Mouse (Mus musculus) CH12.LX (cell line): Measurements from ENCODE around the gene Eif1. TPM values are rescaled to one million over a fixed set of nuclear protein-coding genes. Genes with fewer than 3 reads are reported as not detected.
A peak's percentile ranks its signal among the peaks of the same experiment; 100 is the strongest.
"Not testable (repeated sequence)": the region's sequence is repeated elsewhere in the genome, so short reads cannot be mapped to it uniquely, and the experiment has no call there.

ENCODE experiments used
- DNase-seq: peaks from one replicate; pipeline ENCODE4 v3.0.0-alpha.2; 2013; ENCODE audit errors: extremely low read depth
- H3K27ac ChIP-seq: 2 replicates; pipeline ENCODE4 v1.5.1; 2012; ENCODE audit warnings: low read depth, mild to moderate bottlenecking, control low read depth, moderate library complexity; ENCODE audit not compliant: insufficient read depth
- H3K27me3 ChIP-seq: replicated peaks from 2 replicates; pipeline ENCODE3; 2012; ENCODE audit warnings: inconsistent platforms
- H3K36me3 ChIP-seq, 2 experiments: replicated peaks in 1 of 2; 2 replicates each; pipeline versions ENCODE3 to v1.6.1; 2012; ENCODE audit warnings: inconsistent platforms in 1 of 2, low read length in 1 of 2, mild to moderate bottlenecking in 1 of 2, mixed read lengths in 1 of 2, moderate library complexity in 1 of 2; ENCODE audit not compliant: control insufficient read depth in 1 of 2, insufficient read depth in 1 of 2
- H3K4me1 ChIP-seq, 2 experiments: 2 replicates each; pipeline ENCODE4 v1.6.1; 2012; ENCODE audit warnings: inconsistent platforms in 1 of 2, moderate library complexity in 1 of 2; ENCODE audit not compliant: insufficient read depth in 2 of 2, control insufficient read depth in 1 of 2
- H3K4me2 ChIP-seq: 2 replicates; pipeline ENCODE4 v1.6.1; 2012; ENCODE audit warnings: low read depth, mild to moderate bottlenecking, control low read depth; ENCODE audit not compliant: poor library complexity, insufficient read depth, severe bottlenecking
- H3K4me3 ChIP-seq, 3 experiments: fragments of 150-350 bp in 1 of 3; sonication (generic) in 1 of 3; replicated peaks in 1 of 3; 2 replicates each; pipeline versions ENCODE3 to v1.5.1; 2011 to 2012; ENCODE audit warnings: low read depth in 2 of 3, low read length in 2 of 3, mild to moderate bottlenecking in 2 of 3, moderate library complexity in 2 of 3, control low read depth in 1 of 3, improper control_type of control experiment in 1 of 3, inconsistent platforms in 1 of 3, mixed read lengths in 1 of 3; ENCODE audit not compliant: poor library complexity in 1 of 3
- H3K79me2 ChIP-seq: replicated peaks from 2 replicates; pipeline ENCODE4 v1.6.1; 2012; ENCODE audit warnings: mild to moderate bottlenecking, moderate library complexity; ENCODE audit not compliant: control insufficient read depth, poor library complexity, insufficient read depth, severe bottlenecking; ENCODE audit errors: extremely low read depth
- H3K9ac ChIP-seq: 2 replicates; pipeline ENCODE4 v1.6.1; 2012; ENCODE audit warnings: low read depth, mild to moderate bottlenecking, control low read depth, moderate library complexity; ENCODE audit not compliant: insufficient read depth
- H3K9me3 ChIP-seq: replicated peaks from 2 replicates; pipeline ENCODE3; 2012; ENCODE audit warnings: low read length, inconsistent platforms, mixed read lengths
- BHLHE40 ChIP-seq: IDR thresholded peaks from 2 replicates; pipeline ENCODE4 v1.6.1; 2011; ENCODE audit warnings: mild to moderate bottlenecking, low read depth, low read length, improper control_type of control experiment
- CHD1 ChIP-seq: IDR thresholded peaks from 2 replicates; pipeline ENCODE4 v1.6.1; 2012; ENCODE audit warnings: low read depth, low read length, improper control_type of control experiment, inconsistent platforms
- CTCF ChIP-seq, 2 experiments: IDR thresholded peaks in 1 of 2; conservative IDR thresholded peaks in 1 of 2; 2 replicates each; pipeline ENCODE4 v1.5.1; 2011 to 2012; ENCODE audit warnings: low read depth in 2 of 2, low read length in 2 of 2, improper control_type of control experiment in 1 of 2, inconsistent platforms in 1 of 2, mild to moderate bottlenecking in 1 of 2, moderate library complexity in 1 of 2
- E2F4 ChIP-seq: IDR thresholded peaks from 2 replicates; pipeline ENCODE4 v1.6.1; 2011; ENCODE audit warnings: low read depth, low read length, improper control_type of control experiment; ENCODE audit not compliant: insufficient replicate concordance
- ETS1 ChIP-seq: conservative IDR thresholded peaks from 2 replicates; pipeline ENCODE4 v1.6.1; 2012; ENCODE audit warnings: low read depth, mild to moderate bottlenecking, inconsistent platforms, low read length, improper control_type of control experiment, moderate library complexity
- IRF4 ChIP-seq: IDR thresholded peaks from 2 replicates; pipeline ENCODE4 v1.6.1; 2014; ENCODE audit warnings: low read depth, mild to moderate bottlenecking, inconsistent platforms, low read length, improper control_type of control experiment
- KAT2A ChIP-seq: IDR thresholded peaks from 2 replicates; pipeline ENCODE4 v1.6.1; 2012; ENCODE audit warnings: low read length, improper control_type of control experiment, inconsistent platforms; ENCODE audit not compliant: insufficient replicate concordance
- MAFK ChIP-seq: IDR thresholded peaks from 2 replicates; pipeline ENCODE4 v1.6.1; 2011; ENCODE audit warnings: low read length, improper control_type of control experiment; ENCODE audit not compliant: insufficient replicate concordance
- MAX ChIP-seq: IDR thresholded peaks from 2 replicates; pipeline ENCODE4 v1.6.1; 2011; ENCODE audit warnings: low read length, improper control_type of control experiment
- MAZ ChIP-seq: IDR thresholded peaks from 2 replicates; pipeline ENCODE4 v1.6.1; 2012; ENCODE audit warnings: low read depth, mild to moderate bottlenecking, inconsistent platforms, low read length, improper control_type of control experiment, moderate library complexity
- NRF1 ChIP-seq: IDR thresholded peaks from 2 replicates; pipeline ENCODE4 v1.6.1; 2014; ENCODE audit warnings: low read depth, mild to moderate bottlenecking, inconsistent platforms, low read length, improper control_type of control experiment, moderate library complexity
- PAX5 ChIP-seq: IDR thresholded peaks from 2 replicates; pipeline ENCODE4 v1.6.1; 2012; ENCODE audit warnings: low read length, inconsistent platforms, mixed read lengths
- RAD21 ChIP-seq: IDR thresholded peaks from 2 replicates; pipeline ENCODE4 v1.6.1; 2011; ENCODE audit warnings: low read depth, mild to moderate bottlenecking, low read length, improper control_type of control experiment, moderate library complexity
- TBP ChIP-seq: conservative IDR thresholded peaks from 2 replicates; pipeline ENCODE4 v1.6.1; 2011; ENCODE audit warnings: low read depth, low read length, improper control_type of control experiment
- UBTF ChIP-seq: IDR thresholded peaks from 2 replicates; pipeline ENCODE4 v1.6.1; 2012; ENCODE audit warnings: low read depth, mild to moderate bottlenecking, inconsistent platforms, low read length, improper control_type of control experiment, moderate library complexity
- ZC3H11A ChIP-seq: IDR thresholded peaks from 2 replicates; pipeline ENCODE4 v1.6.1; 2012; ENCODE audit warnings: low read depth, mild to moderate bottlenecking, inconsistent platforms, low read length, improper control_type of control experiment
- ZNF384 ChIP-seq: IDR thresholded peaks from 2 replicates; pipeline ENCODE4 v1.6.1; 2012; ENCODE audit warnings: low read depth, low read length, improper control_type of control experiment, inconsistent platforms
- dilution Hi-C: fragments of 300-500 bp; cut with MboI; formaldehyde crosslinking; loops from 2 replicates; pipeline ENCODE4 v1.14.3; 2020; ENCODE audit warnings: low sequenced_read_pairs; ENCODE audit not compliant: extremely low pct_unique_long_range_greater_than_20kb, extremely low pct_ligation_motif_present
- in situ Hi-C: fragments of 300-500 bp; cut with MboI; formaldehyde crosslinking; loops from 3 replicates; pipeline ENCODE4 v1.14.3; 2019; ENCODE audit warnings: low sequenced_read_pairs, low pct_ligation_motif_present, low pct_unique_long_range_greater_than_20kb, mixed read lengths
- polyA plus RNA-seq: library from polyadenylated mRNA; unstranded; fragments of >175 nt; gene quantifications from 2 replicates; pipeline ENCODE4 v1.2.1, GENCODE M21; 2012; ENCODE audit warnings: low read depth; ENCODE audit not compliant: insufficient read length
- total RNA-seq, 2 experiments: library from RNA; depleted of rRNA; stranded (reverse); fragments of 300-350 nt in 1 of 2; fragments of >200 nt in 1 of 2; gene quantifications; 2 replicates each; pipeline ENCODE4 v1.2.3; 2012 to 2014

Eif1 gene
- total and polyA plus RNA-seq, 3 experiments, result 249 to 989 (median 406) TPM

DNA sequence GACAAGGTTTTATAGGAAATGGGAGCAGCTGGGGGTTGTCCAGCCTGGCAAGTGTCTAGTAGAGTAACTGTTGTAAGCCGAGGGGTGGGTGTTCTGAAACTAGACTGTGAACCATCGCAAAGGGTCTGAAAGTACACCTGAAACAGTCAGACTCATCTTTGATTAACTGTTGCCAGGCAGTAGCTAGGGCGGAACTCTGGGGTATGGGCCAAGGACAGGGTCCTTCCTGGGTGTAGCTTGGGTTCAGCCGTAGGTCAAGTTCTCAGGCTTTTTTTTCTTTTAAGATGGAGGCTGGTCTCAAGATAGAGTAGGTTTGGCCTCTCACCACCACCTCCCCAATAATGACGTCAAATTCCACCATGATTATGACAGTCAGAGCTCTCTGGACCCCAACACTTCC is 11.8 kb upstream of the Eif1 start:
- H3K79me2 ChIP-seq, result no peaks in the 10 kb centered on the region

DNA sequence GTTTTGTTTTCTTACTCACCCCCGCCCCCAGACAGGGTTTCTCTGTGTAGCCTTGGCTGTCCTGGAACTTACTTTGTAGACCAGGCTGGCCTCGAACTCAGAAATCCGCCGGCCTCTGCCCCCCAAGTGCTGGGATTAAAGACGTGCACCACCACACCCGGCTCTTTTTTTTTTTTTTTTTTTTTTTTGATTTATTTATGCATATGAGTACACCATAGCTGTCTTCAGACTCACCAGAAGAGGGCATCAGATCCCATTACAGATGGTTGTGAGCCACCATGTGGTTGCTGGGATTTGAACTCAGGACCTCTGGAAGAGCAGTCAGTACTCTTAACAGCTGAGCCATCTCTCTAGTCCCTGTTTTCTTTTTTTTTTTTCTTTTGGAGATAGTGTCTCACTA is 11.0 kb upstream of the Eif1 start:
- dilution Hi-C loops, result not testable (repeated sequence)

More for the DNA sequence above, 11.8 kb upstream of the Eif1 start:
- in situ Hi-C loops (no loop called here), dilution Hi-C loops (no loop called here)
- Histone ChIP-seq H3K4me2 (no peak overlapping the region), H3K4me1 (0 out of 4 replicates have a peak, but pooled peaks cover 0 to 5% of the 10 kb centered on the region in 2 experiments), H3K9me3 (peaks cover 3% of the 10 kb centered on the region), H3K4me3 (no peak overlapping the region), H3K36me3 (no peaks in the 10 kb centered on the region), H3K9ac (no peak overlapping the region), H3K27me3 (peaks cover 75% of the 10 kb centered on the region), H3K27ac (no peak overlapping the region)
- TF ChIP-seq E2F4 (no peak), MAZ (no peak), NRF1 (no peak), ETS1 (no peak), PAX5 (no peak), CHD1 (no peak)
- no peak for DNase-seq

DNA sequence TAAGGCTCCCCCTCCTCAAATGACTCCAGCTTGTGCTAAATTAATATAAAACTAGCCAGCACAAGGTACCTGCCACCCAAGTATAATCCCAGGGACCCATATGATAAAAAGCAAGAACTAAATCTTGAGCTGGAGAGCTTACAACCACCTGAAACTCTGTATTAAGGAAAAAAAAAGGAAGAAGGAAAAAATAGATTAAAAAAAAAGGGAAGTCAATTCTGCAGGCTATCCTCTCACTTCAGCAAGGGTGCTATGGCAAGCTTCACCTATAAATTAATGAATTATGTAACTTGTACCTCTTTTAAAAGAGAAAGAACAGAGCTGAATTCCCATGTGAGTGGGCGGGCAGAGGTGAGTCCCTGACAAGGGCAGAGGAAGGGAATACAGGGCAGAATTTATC is 8.0 kb upstream of the Eif1 start:
- dilution Hi-C loops, result no loop called here
- in situ Hi-C loops, result no loop called here

More for the DNA sequence above, 11.0 kb upstream of the Eif1 start:
- H3K79me2 ChIP-seq, H3K9me3 ChIP-seq, DNase-seq, in situ Hi-C loops, H3K4me1 ChIP-seq, H3K4me3 ChIP-seq, H3K36me3 ChIP-seq, H3K9ac ChIP-seq, H3K4me2 ChIP-seq, H3K27ac ChIP-seq: not testable (repeated sequence)
- peak; percentile 52 for TF ChIP-seq ZNF384
- peaks cover 76% of the 10 kb centered on the region for H3K27me3 ChIP-seq

More for the DNA sequence above, 8.0 kb upstream of the Eif1 start:
- Histone ChIP-seq H3K36me3 (no peaks in the 10 kb centered on the region), H3K27me3 (peaks cover 76% of the 10 kb centered on the region), H3K9ac (no peak overlapping the region), H3K9me3 (no peaks in the 10 kb centered on the region), H3K27ac (no peak overlapping the region), H3K79me2 (no peaks in the 10 kb centered on the region), H3K4me3 (no peak overlapping the region), H3K4me2 (no peak overlapping the region), H3K4me1 (no peaks in the 10 kb centered on the region)
- no peak for DNase-seq
- no peak for TF ChIP-seq PAX5
- no peak for TF ChIP-seq CTCF (conservative IDR thresholded peaks at IDR 0.05 in 1 of 2, IDR thresholded peaks at IDR 0.05 in 1 of 2; ENCODE audit: low read depth in 2 of 2, low read length in 2 of 2)
- no peak for TF ChIP-seq UBTF
- TF ChIP-seq BHLHE40, result no peak
- TF ChIP-seq IRF4, result no peak
- no peak for TF ChIP-seq KAT2A
- no peak for TF ChIP-seq E2F4
- no peak for TF ChIP-seq TBP
- no peak for TF ChIP-seq ZC3H11A
- TF ChIP-seq MAFK, result no peak
- TF ChIP-seq MAX, result no peak
- no peak for TF ChIP-seq RAD21
